Mouse (Mus musculus) monocyte, adult 5-6 weeks (primary cell): ENCODE measurements around the gene Zfp367. TPM values are rescaled to one million over a fixed set of nuclear protein-coding genes. Genes with fewer than 3 reads are reported as not detected.

Source experiments
- ATAC-seq: fragments of 153-309, 156-312 bp; replicated peaks from 2 replicates; pipeline ENCODE4 v1.8.0; 2017; ENCODE audit warnings: mild to moderate bottlenecking; ENCODE audit not compliant: low TSS enrichment, insufficient number of reproducible peaks, severe bottlenecking, poor library complexity, low FRiP score
- total RNA-seq: library from RNA; stranded (forward); fragments of 200-1000, 200-491, 200-594 nt; gene quantifications from 3 replicates; pipeline ENCODE4 v1.2.3, GENCODE M21; 2017

Zfp367 gene
- total RNA-seq, result 19.2 to 26.9 TPM (median 21.2 TPM) in 3 replicates

- ATAC-seq, result peak; percentile 95
Observed at GRCm38 (mm10) chr13:64153083-64153682, at the start of gene Zfp367. Gene Zfp367 (minus strand): TSS chr13:64153202.

- ATAC-seq, result no peak
Observed at GRCm38 (mm10) chr13:64200911-64201310, 47.9 kb upstream of the Zfp367 start.

- ATAC-seq, result no peak
Observed at GRCm38 (mm10) chr13:64198310-64198709, 45.3 kb upstream of the Zfp367 start.

GRCm38 (mm10) chr13:64197899-64198298 lies 44.9 kb upstream of the Zfp367 start:
- no peak for ATAC-seq

GRCm38 (mm10) chr13:64187065-64187464 lies 34.1 kb upstream of the Zfp367 start:
- no peak for ATAC-seq

GRCm38 (mm10) chr13:64186516-64186915 lies 33.5 kb upstream of the Zfp367 start:
- no peak for ATAC-seq

GRCm38 (mm10) chr13:64185586-64185985 lies 32.6 kb upstream of the Zfp367 start:
- no peak for ATAC-seq

GRCm38 (mm10) chr13:64185176-64185575 lies 32.2 kb upstream of the Zfp367 start:
- ATAC-seq, result no peak

GRCm38 (mm10) chr13:64184361-64184760 lies 31.4 kb upstream of the Zfp367 start:
- no peak for ATAC-seq

- no peak for ATAC-seq
Observed at GRCm38 (mm10) chr13:64183583-64183982, 30.6 kb upstream of the Zfp367 start.

- no peak for ATAC-seq
Observed at GRCm38 (mm10) chr13:64182091-64182490, 29.1 kb upstream of the Zfp367 start.

GRCm38 (mm10) chr13:64180888-64181287 lies 27.9 kb upstream of the Zfp367 start:
- peak; percentile 60; the same call in 1 of the 2 replicates for ATAC-seq

- no peak for ATAC-seq
Observed at GRCm38 (mm10) chr13:64180300-64180699, 27.3 kb upstream of the Zfp367 start.

- ATAC-seq, result no peak
Observed at GRCm38 (mm10) chr13:64178746-64179652, 26.0 kb upstream of the Zfp367 start.

- no peak for ATAC-seq
Observed at GRCm38 (mm10) chr13:64178000-64178399, 25.0 kb upstream of the Zfp367 start.

- no peak for ATAC-seq
Observed at GRCm38 (mm10) chr13:64169746-64170145, 16.7 kb upstream of the Zfp367 start.

- ATAC-seq, result no peak
Observed at GRCm38 (mm10) chr13:64163147-64163715, 10.2 kb upstream of the Zfp367 start.

GRCm38 (mm10) chr13:64162626-64163025 lies 9.6 kb upstream of the Zfp367 start:
- no peak for ATAC-seq

- no peak for ATAC-seq
Observed at GRCm38 (mm10) chr13:64161916-64162611, 9.1 kb upstream of the Zfp367 start.
